Mouse (Mus musculus) liver, adult 2 months (tissue): Measurements from ENCODE around the gene Map7d1. TPM values are rescaled to one million over a fixed set of nuclear protein-coding genes. Genes with fewer than 3 reads are reported as not detected.
"Not testable (repeated sequence)": the region's sequence is repeated elsewhere in the genome, so short reads cannot be mapped to it uniquely, and the experiment has no call there.

Source experiments
- DNase-seq: peaks from one replicate; pipeline ENCODE4 v3.0.0-alpha.2; 2011; ENCODE audit warnings: low read depth, low spot score; ENCODE audit errors: extremely low read depth
- H3K27ac ChIP-seq: fragments of 200-500 bp; replicated peaks from 2 replicates; pipeline ENCODE4 v1.5.1; 2012; ENCODE audit warnings: low read depth, mild to moderate bottlenecking, control low read depth, inconsistent platforms, low read length; ENCODE audit not compliant: insufficient read depth
- H3K27me3 ChIP-seq: fragments of 200-500 bp; 2 replicates; pipeline ENCODE4 v1.6.1; 2012; ENCODE audit warnings: mild to moderate bottlenecking, moderate library complexity, low read length, inconsistent platforms; ENCODE audit not compliant: control insufficient read depth, insufficient read depth
- H3K36me3 ChIP-seq: fragments of 200-500 bp; 2 replicates; pipeline ENCODE4 v1.6.1; 2012; ENCODE audit warnings: low read length, inconsistent platforms; ENCODE audit not compliant: control insufficient read depth, insufficient read depth
- H3K4me1 ChIP-seq: fragments of 200-500 bp; 2 replicates; pipeline ENCODE4 v1.6.1; 2011; ENCODE audit warnings: low read length; ENCODE audit not compliant: control insufficient read depth, insufficient read depth
- H3K4me3 ChIP-seq: fragments of 200-500 bp; 2 replicates; pipeline ENCODE4 v1.5.1; 2011; ENCODE audit warnings: low read depth, mild to moderate bottlenecking, control low read depth, low read length, moderate library complexity; ENCODE audit not compliant: insufficient read depth
- H3K79me2 ChIP-seq: fragments of 200-500 bp; 2 replicates; pipeline ENCODE4 v1.6.1; 2012; ENCODE audit warnings: inconsistent platforms, mild to moderate bottlenecking, low read length, moderate library complexity; ENCODE audit not compliant: control insufficient read depth, insufficient read depth
- H3K9ac ChIP-seq: fragments of 200-500 bp; 2 replicates; pipeline ENCODE4 v1.6.1; 2012; ENCODE audit warnings: low read depth, mild to moderate bottlenecking, control low read depth, inconsistent platforms, low read length
- CTCF ChIP-seq: fragments of 200-500 bp; IDR thresholded peaks from 2 replicates; pipeline ENCODE4 v1.5.1; 2011; ENCODE audit warnings: low read depth, low read length, control low read depth
- POLR2A ChIP-seq: fragments of 200-500 bp; IDR thresholded peaks from 2 replicates; pipeline ENCODE4 v1.6.1; 2011; ENCODE audit warnings: low read length, control low read depth; ENCODE audit not compliant: insufficient read depth; ENCODE audit errors: extremely low read depth
- WGBS: fragments of 180-500 bp; shearing (Covaris S2); methylation state at CpG from one replicate; pipeline ENCODE4 v1.1.7; 2018; 5-methylcytosine and 5-hydroxymethylcytosine counted together
- polyA plus RNA-seq: library from polyadenylated mRNA; depleted of rRNA; stranded (reverse); fragments of >200 nt; gene quantifications from 2 replicates; pipeline ENCODE4 v1.2.3, GENCODE M21; 2012
- total RNA-seq: library from RNA; depleted of rRNA; stranded (reverse); fragments of >200 nt; gene quantifications from 2 replicates; pipeline ENCODE4 v1.2.3, GENCODE M21; 2014

Gene Map7d1
- total and polyA plus RNA-seq, 2 experiments, result 8.2 to 19.1 TPM

- TF ChIP-seq CTCF (peak; percentile 77), POLR2A (no peak)
- peak overlapping the region; percentile 29 for H3K4me3 ChIP-seq
- peaks cover 6% of the 10 kb centered on the region; the same call in 1 of the 2 replicates for H3K36me3 ChIP-seq
- no peaks in the 10 kb centered on the region for H3K79me2 ChIP-seq
- DNase-seq, result peak; percentile 56
- no peaks in the 10 kb centered on the region for H3K27me3 ChIP-seq
- H3K27ac ChIP-seq, result peak overlapping the region; percentile 55
- no peaks in the 10 kb centered on the region for H3K4me1 ChIP-seq
- 3% methylated on average over 18 of the region's 18 CpGs for WGBS
- peak overlapping the region; percentile 72 for H3K9ac ChIP-seq
These were observed 28.9 kb downstream of the Map7d1 start for GRCm38 (mm10) chr4:126227077-126227761.

- Histone ChIP-seq H3K27me3 (no peaks in the 10 kb centered on the region), H3K4me1 (no peaks in the 10 kb centered on the region), H3K36me3 (peaks cover 3% of the 10 kb centered on the region; the same call in 1 of the 2 replicates), H3K27ac (no peak overlapping the region), H3K9ac (no peak overlapping the region), H3K79me2 (no peaks in the 10 kb centered on the region), H3K4me3 (no peak overlapping the region)
- WGBS, result 52% methylated on average over 12 of the region's 12 CpGs
- TF ChIP-seq POLR2A, result no peak
- no peak for TF ChIP-seq CTCF
- DNase-seq, result no peak
These were observed 29.5 kb downstream of the Map7d1 start for GRCm38 (mm10) chr4:126226640-126227039.

GRCm38 (mm10) chr4:126222631-126223030 lies 33.5 kb downstream of the Map7d1 start:
- Histone ChIP-seq H3K79me2 (no peaks in the 10 kb centered on the region), H3K9ac (no peak overlapping the region), H3K27me3 (no peaks in the 10 kb centered on the region), H3K36me3 (no peaks in the 10 kb centered on the region), H3K4me3 (no peak overlapping the region), H3K4me1 (no peaks in the 10 kb centered on the region), H3K27ac (no peak overlapping the region)
- WGBS, result 89% methylated on average over 11 of the region's 11 CpGs
- TF ChIP-seq POLR2A (no peak), CTCF (no peak)
- DNase-seq, result no peak

GRCm38 (mm10) chr4:126220045-126220444 lies 36.1 kb downstream of the Map7d1 start:
- TF ChIP-seq POLR2A (no peak), CTCF (no peak)
- H3K4me3 ChIP-seq, result no peak overlapping the region
- H3K9ac ChIP-seq, result no peak overlapping the region
- H3K27ac ChIP-seq, result no peak overlapping the region
- no peaks in the 10 kb centered on the region for H3K36me3 ChIP-seq
- no peaks in the 10 kb centered on the region for H3K27me3 ChIP-seq
- no peaks in the 10 kb centered on the region for H3K4me1 ChIP-seq
- H3K79me2 ChIP-seq, result no peaks in the 10 kb centered on the region
- 87% methylated on average over 10 of the region's 10 CpGs for WGBS
- no peak for DNase-seq

- WGBS, result 64% methylated on average over 3 of the region's 3 CpGs
- not testable (repeated sequence) for H3K4me3 ChIP-seq, H3K9ac ChIP-seq, H3K27me3 ChIP-seq, H3K27ac ChIP-seq, H3K4me1 ChIP-seq, DNase-seq, H3K36me3 ChIP-seq, H3K79me2 ChIP-seq
These were observed 36.6 kb downstream of the Map7d1 start for GRCm38 (mm10) chr4:126219540-126219939.

- H3K79me2 ChIP-seq, result no peaks in the 10 kb centered on the region
- no peak overlapping the region for H3K4me3 ChIP-seq
- no peak overlapping the region for H3K9ac ChIP-seq
- no peaks in the 10 kb centered on the region for H3K27me3 ChIP-seq
- H3K36me3 ChIP-seq, result no peaks in the 10 kb centered on the region
- H3K4me1 ChIP-seq, result no peaks in the 10 kb centered on the region
- no peak for DNase-seq
- no peak overlapping the region for H3K27ac ChIP-seq
- no peak for TF ChIP-seq POLR2A
- TF ChIP-seq CTCF, result no peak
- 76% methylated on average over 6 of the region's 6 CpGs for WGBS
These were observed 38.4 kb downstream of the Map7d1 start for GRCm38 (mm10) chr4:126217771-126218170.
